Comparison of ENCODE assay signal across 9 mouse cellular contexts in the genomic region with DNA sequence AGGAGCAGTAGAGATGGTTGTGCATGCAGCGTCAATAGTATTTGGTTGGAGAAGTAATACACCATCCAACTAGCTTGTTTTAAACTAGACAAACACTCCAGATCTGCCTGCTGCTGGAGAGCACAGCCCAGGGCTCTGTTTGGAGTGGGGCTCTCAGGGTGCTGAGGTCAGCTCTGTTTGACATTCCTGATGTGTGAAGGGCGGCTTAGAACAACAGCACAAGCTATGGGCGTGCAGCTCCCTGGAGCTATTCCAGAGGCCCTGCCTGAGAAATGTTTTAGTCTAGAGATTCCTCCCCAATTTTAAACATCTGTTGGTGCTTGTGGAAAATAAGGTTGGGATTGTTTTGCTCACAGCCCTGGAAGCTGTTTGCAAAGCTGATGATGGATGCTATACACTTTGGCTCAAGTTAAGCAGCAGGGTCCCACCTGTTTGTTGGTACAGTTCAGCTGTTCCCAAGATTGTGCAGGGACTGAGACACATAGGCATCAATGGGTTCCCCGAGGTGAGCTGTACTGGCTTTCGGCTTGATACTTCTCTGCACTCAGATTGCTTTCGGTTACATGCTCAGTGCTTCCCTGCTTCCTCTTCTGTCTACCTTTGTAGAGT. TPM values are rescaled to one million over a fixed set of nuclear protein-coding genes. Genes with fewer than 3 reads are reported as not detected.
DNase-seq lines count a peak whose midpoint lies in the region; ATAC-seq and TF ChIP-seq lines count a peak whose summit lies in the region.
"Had no signal": no experiment of that assay in that cellular context is flagged by ENCODE, and none has a peak within 500 bp of the region (broad histone marks: within the 10 kb centered on the region; RNA-seq: fewer than 3 reads in every experiment).

No protein-coding gene starts in this region.

- H3K27me3 ChIP-seq in embryonic facial prominence, embryonic 13.5 days = no peaks in the 10 kb centered on the region
- H3K27me3 ChIP-seq in kidney, adult 2 months (replicated peaks; ENCODE audit: control insufficient read depth, insufficient read depth, low read length) = no peaks in the 10 kb centered on the region

- no peaks in the 10 kb centered on the region for H3K36me3 ChIP-seq in embryonic facial prominence, embryonic 13.5 days
- H3K36me3 ChIP-seq in kidney, adult 2 months (ENCODE audit: control insufficient read depth, insufficient read depth, low read length) = no peaks in the 10 kb centered on the region

- no peaks in the 10 kb centered on the region for H3K9me3 ChIP-seq in embryonic facial prominence, embryonic 13.5 days

- 33% methylated on average over 6 of the region's 6 CpGs for WGBS in embryonic facial prominence, embryonic 13.5 days
- 54% methylated on average over 6 of the region's 6 CpGs for WGBS in kidney, adult 2 months

- peaks cover 30% of the 10 kb centered on the region for H3K4me1 ChIP-seq in embryonic facial prominence, embryonic 13.5 days
- H3K4me1 ChIP-seq in kidney, adult 2 months (ENCODE audit: control insufficient read depth, insufficient read depth, low read length) = peaks cover 3% of the 10 kb centered on the region; the same call in 1 of the 2 replicates

- ATAC-seq in embryonic facial prominence, embryonic 13.5 days (ENCODE audit: insufficient number of reproducible peaks, insufficient read depth, low FRiP score, low TSS enrichment, low read depth) = no peak

- peak overlapping the region; percentile 68 for H3K27ac ChIP-seq in embryonic facial prominence, embryonic 13.5 days
- no peak overlapping the region; the same call in 1 of the 2 replicates for H3K27ac ChIP-seq in kidney, adult 2 months (ENCODE audit: insufficient read depth, low read depth, low read length)
- H3K27ac ChIP-seq: liver, embryonic 14.5 days had no signal

- no peak overlapping the region for H3K9ac ChIP-seq in embryonic facial prominence, embryonic 13.5 days
- H3K9ac ChIP-seq: liver, embryonic 14.5 days had no signal

- H3K4me2 ChIP-seq in embryonic facial prominence, embryonic 13.5 days = peak overlapping the region; percentile 2; the same call in 1 of the 2 replicates

- H3K4me3 ChIP-seq in embryonic facial prominence, embryonic 13.5 days = no peak overlapping the region
- H3K4me3 ChIP-seq in kidney, adult 2 months (ENCODE audit: insufficient read depth, low read depth, low read length) = no peak overlapping the region

- peak; percentile 12 for DNase-seq in adrenal gland, adult 2 months
- no peak for DNase-seq in adrenal gland, adult 8-10 months
- DNase-seq in kidney, adult 2 months = peak; percentile 51
- DNase-seq in lung, postnatal 14 days = peak; percentile 76
- no peak for DNase-seq in thymus, postnatal 0 days (ENCODE audit: low spot score)
- DNase-seq in layer of hippocampus, adult 9-11 months = no peak
- DNase-seq in natural killer cell, adult 2 months (ENCODE audit: low spot score in 2 of 2) = no peak

- no peak for TF ChIP-seq POLR2A in kidney, adult 2 months (IDR thresholded peaks at IDR 0.05; ENCODE audit: low read depth, low read length)

- TF ChIP-seq CTCF in kidney, adult 2 months (conservative IDR thresholded peaks at IDR 0.05; ENCODE audit: insufficient read depth, insufficient read length, low read depth, low read length) = no peak

RNA-seq across cellular contexts. Expression of gene Ptchd3, which starts 35.4 kb away (rescaled TPM):
- total RNA-seq in adrenal gland, adult 2 months (2021) = not detected
- not detected in 2 replicates for polyA plus RNA-seq in adrenal gland, adult 2 months (2012; rRNA removed)
- not detected for total RNA-seq in adrenal gland, adult 8-10 months (2022)
- not detected in 2 replicates for polyA plus RNA-seq in embryonic facial prominence, embryonic 13.5 days (2015; fragmentation: Nextera tagmentation; extraction: Ambion mirVana)
- not detected in 2 replicates for polyA plus RNA-seq in kidney, adult 2 months (2012; rRNA removed)
- polyA plus RNA-seq in thymus, postnatal 0 days (2015; fragmentation: Nextera tagmentation; extraction: Ambion mirVana) = 0.05 TPM in 1 of 2 replicates, not detected in the other
- polyA plus RNA-seq: liver, embryonic 14.5 days had no signal

Comparison
In these comparisons a context has a peak if more than half of its experiments do, and no peak if none do; other contexts are left out.
1. DNase-seq: peak in adrenal gland, adult 2 months (single experiment), kidney, adult 2 months (single experiment) and lung, postnatal 14 days (single experiment); none in adrenal gland, adult 8-10 months (single experiment), thymus, postnatal 0 days (single experiment), layer of hippocampus, adult 9-11 months (single experiment) and natural killer cell, adult 2 months (0 of 2).